Mouse (Mus musculus) cerebellum, adult (tissue): Measurements from ENCODE around the gene Olfr1140.

Experiments
- ATAC-seq: cut with Nextera tagmentation; 2 replicates; pipeline ENCODE4 v1.9.2; 2017; ENCODE audit warnings: mild to moderate bottlenecking, moderate library complexity, mixed read lengths; ENCODE audit not compliant: insufficient number of reproducible peaks, low FRiP score, low TSS enrichment

Gene Olfr1140

DNA sequence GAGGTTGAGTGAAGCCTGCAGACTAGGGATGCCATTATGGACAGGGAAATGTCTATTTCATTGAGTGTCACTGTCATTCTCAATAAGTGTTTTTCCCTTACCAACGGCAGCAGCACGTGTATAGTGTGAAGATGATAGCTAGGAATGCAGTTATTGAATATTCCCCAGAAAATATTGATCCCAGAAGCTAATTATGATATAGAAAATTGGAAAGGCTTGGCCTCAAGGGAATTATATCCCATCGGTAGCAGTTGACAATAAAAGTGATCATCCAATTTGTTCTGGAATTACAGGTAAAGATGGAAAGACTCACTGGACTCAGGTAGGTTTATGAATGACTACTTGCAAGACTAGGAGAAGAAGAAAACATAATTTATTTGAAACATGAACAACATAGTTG is at the start of gene Olfr1140:
Gene Olfr1140, plus strand, starts transcription at position 301 of the 400 bp plus-strand sequence.
- ATAC-seq: no peak

- no peak for ATAC-seq
These were observed 49.7 kb upstream of the Olfr1140 start, which contains the start of gene Olfr1136 for GRCm38 (mm10) chr2:87693847-87694246. TSS of gene Olfr1136 (minus strand) at chr2:87693947.

- no peak for ATAC-seq
These were observed 30.5 kb upstream of the Olfr1140 start, which contains the start of gene Olfr1137 for GRCm38 (mm10) chr2:87713079-87713478. TSS of gene Olfr1137 (minus strand) at chr2:87713179.

GRCm38 (mm10) chr2:87739878-87740277 is 3.7 kb upstream of the Olfr1140 start, which contains the start of gene Olfr1138:
TSS of gene Olfr1138 (minus strand) at chr2:87739978.
- ATAC-seq: no peak

DNA sequence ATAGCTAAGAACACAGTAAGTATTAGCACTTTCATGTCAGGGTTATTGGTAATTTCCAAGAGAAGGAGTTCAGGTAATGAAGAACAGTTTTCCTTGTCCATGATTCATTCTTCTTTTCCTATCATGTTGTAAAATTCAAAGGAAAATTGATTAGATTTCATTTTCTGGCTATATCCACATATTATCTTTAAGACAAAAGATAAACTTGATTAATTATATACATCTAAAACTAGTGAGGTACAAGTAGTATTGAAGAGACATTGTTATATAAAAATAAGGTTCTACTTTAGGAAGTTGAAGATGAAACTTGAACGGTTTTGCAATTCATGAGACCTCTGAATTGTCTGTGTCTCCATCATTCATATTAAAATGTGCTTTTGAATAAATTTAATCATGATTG is 10.3 kb downstream of the Olfr1140 start, which contains the start of gene Olfr1141:
Gene Olfr1141, minus strand, starts transcription at position 101 of the 400 bp plus-strand sequence.
- no peak for ATAC-seq

- no peak for ATAC-seq
These were observed 32.6 kb downstream of the Olfr1140 start for GRCm38 (mm10) chr2:87776143-87776542.

GRCm38 (mm10) chr2:87779183-87779582 is 35.6 kb downstream of the Olfr1140 start, which contains the start of gene Olfr152:
TSS of gene Olfr152 (plus strand) at chr2:87779483.
- no peak for ATAC-seq
